Mouse (Mus musculus) R1 (cell line): ENCODE measurements around the gene Klhl26.

Source experiments
- DNase-seq: peaks from one replicate; pipeline ENCODE4 v3.0.0-alpha.2; 2018; ENCODE audit warnings: low read depth, low spot score

Gene Klhl26

GRCm38 (mm10) chr8:70477269-70477982 is 658 bp upstream of the Klhl26 start:
- DNase-seq, result peak; percentile 97

GRCm38 (mm10) chr8:70471856-70472255 is 4.9 kb downstream of the Klhl26 start:
- DNase-seq, result no peak

- no peak for DNase-seq
These were observed 6.8 kb downstream of the Klhl26 start for GRCm38 (mm10) chr8:70469938-70470337.

GRCm38 (mm10) chr8:70469295-70469916 is 7.4 kb downstream of the Klhl26 start:
- DNase-seq, result no peak

GRCm38 (mm10) chr8:70468733-70469132 is 8.0 kb downstream of the Klhl26 start:
- DNase-seq, result no peak

GRCm38 (mm10) chr8:70467907-70468306 is 8.9 kb downstream of the Klhl26 start:
- no peak for DNase-seq

- DNase-seq, result no peak
These were observed 9.5 kb downstream of the Klhl26 start for GRCm38 (mm10) chr8:70467229-70467725.

- peak; percentile 54 for DNase-seq
These were observed 10.0 kb downstream of the Klhl26 start for GRCm38 (mm10) chr8:70466771-70467170.

- DNase-seq, result no peak
These were observed 10.5 kb downstream of the Klhl26 start for GRCm38 (mm10) chr8:70466305-70466704.

GRCm38 (mm10) chr8:70465701-70466100 is 11.1 kb downstream of the Klhl26 start:
- no peak for DNase-seq

GRCm38 (mm10) chr8:70464162-70464561 is 12.6 kb downstream of the Klhl26 start:
- no peak for DNase-seq

- DNase-seq, result no peak
These were observed 13.5 kb downstream of the Klhl26 start for GRCm38 (mm10) chr8:70463306-70463705.

- DNase-seq, result no peak
These were observed 14.3 kb downstream of the Klhl26 start for GRCm38 (mm10) chr8:70462516-70462813.

- no peak for DNase-seq
These were observed 14.8 kb downstream of the Klhl26 start for GRCm38 (mm10) chr8:70461765-70462515.

GRCm38 (mm10) chr8:70460606-70461005 is 16.2 kb downstream of the Klhl26 start:
- DNase-seq, result no peak

GRCm38 (mm10) chr8:70460199-70460598 is 16.6 kb downstream of the Klhl26 start:
- DNase-seq, result no peak

- peak; percentile 65 for DNase-seq
These were observed 17.1 kb downstream of the Klhl26 start for GRCm38 (mm10) chr8:70459636-70460035.

- DNase-seq, result no peak
These were observed 18.3 kb downstream of the Klhl26 start for GRCm38 (mm10) chr8:70458462-70458861.

GRCm38 (mm10) chr8:70457882-70458281 is 18.9 kb downstream of the Klhl26 start:
- DNase-seq, result no peak

- DNase-seq, result no peak
These were observed 19.8 kb downstream of the Klhl26 start for GRCm38 (mm10) chr8:70456996-70457395.

GRCm38 (mm10) chr8:70453852-70454251 is 22.9 kb downstream of the Klhl26 start:
- DNase-seq, result no peak

- DNase-seq, result peak; percentile 51
These were observed 24.4 kb downstream of the Klhl26 start for GRCm38 (mm10) chr8:70452196-70452966.
